Mouse (Mus musculus) limb, embryonic 14.5 days (tissue): ENCODE data around the gene Dapk2. TPM values are rescaled to one million over a fixed set of nuclear protein-coding genes. Genes with fewer than 3 reads are reported as not detected.

Experiments used
- ATAC-seq: fragments of 200-750 bp; cut with Nextera tagmentation; 2 replicates; pipeline ENCODE4 v1.8.0; 2017; ENCODE audit warnings: low read depth, moderate number of reproducible peaks, moderate TSS enrichment; ENCODE audit not compliant: low FRiP score
- DNase-seq: peaks from one replicate; pipeline ENCODE4 v3.0.0-alpha.2; 2015; ENCODE audit warnings: low spot score
- H3K27ac ChIP-seq: fragments of 300-500 bp; sonication (generic); replicated peaks from 2 replicates; pipeline ENCODE4 v1.5.1; 2014; ENCODE audit warnings: low read depth, mild to moderate bottlenecking, low read length, moderate library complexity, mixed read lengths
- H3K27me3 ChIP-seq: fragments of 300-500 bp; sonication (generic); 2 replicates; pipeline ENCODE4 v1.6.1; 2014; ENCODE audit warnings: low read length, mixed read lengths; ENCODE audit not compliant: control insufficient read depth, insufficient read depth
- H3K36me3 ChIP-seq: fragments of 300-500 bp; sonication (generic); 2 replicates; pipeline ENCODE4 v1.6.1; 2014; ENCODE audit warnings: mild to moderate bottlenecking, low read length, moderate library complexity, mixed read lengths; ENCODE audit not compliant: control insufficient read depth, insufficient read depth
- H3K4me1 ChIP-seq: fragments of 300-500 bp; sonication (generic); 2 replicates; pipeline ENCODE4 v1.6.1; 2014; ENCODE audit warnings: antibody characterized with exemption, low read length, mixed read lengths; ENCODE audit not compliant: control insufficient read depth, insufficient read depth
- H3K4me2 ChIP-seq: fragments of 300-500 bp; sonication (generic); replicated peaks from 2 replicates; pipeline ENCODE4 v1.6.1; 2014; ENCODE audit warnings: low read depth, mild to moderate bottlenecking, low read length, moderate library complexity; ENCODE audit not compliant: severe bottlenecking
- H3K4me3 ChIP-seq: fragments of 300-500 bp; sonication (generic); replicated peaks from 2 replicates; pipeline ENCODE4 v1.5.1; 2014; ENCODE audit warnings: low read length
- H3K9ac ChIP-seq: fragments of 300-500 bp; sonication (generic); 2 replicates; pipeline ENCODE4 v1.6.1; 2014; ENCODE audit warnings: mild to moderate bottlenecking, low read depth, low read length, moderate library complexity; ENCODE audit not compliant: severe bottlenecking
- H3K9me3 ChIP-seq: fragments of 300-500 bp; sonication (generic); 2 replicates; pipeline ENCODE4 v1.6.1; 2016; ENCODE audit warnings: low read length; ENCODE audit not compliant: control insufficient read depth
- POLR2A ChIP-seq: fragments of 200-500 bp; IDR thresholded peaks from 2 replicates; pipeline ENCODE4 v1.8.0; 2012; ENCODE audit warnings: inconsistent platforms, mild to moderate bottlenecking, moderate library complexity, borderline replicate concordance; ENCODE audit not compliant: insufficient read depth, insufficient read length; ENCODE audit errors: extremely low read depth
- WGBS: fragments of 180-500 bp; shearing (Covaris S2); extraction: QIAGEN DNeasy Blood & Tissue Kit; methylation state at CpG from one replicate; pipeline ENCODE4 v1.1.7; 2014; 5-methylcytosine and 5-hydroxymethylcytosine counted together
- polyA plus RNA-seq, 2 experiments: library from polyadenylated mRNA; depleted of rRNA in 1 of 2; stranded (reverse) in 1 of 2; unstranded in 1 of 2; fragments of >200 nt; fragmentation: Nextera tagmentation in 1 of 2; extraction: Ambion mirVana in 1 of 2; gene quantifications; 2 replicates each; pipeline versions ENCODE4 v1.2.1 to v1.2.3; 2012 to 2014

Gene Dapk2
- polyA plus RNA-seq, 2 experiments: 4.5 to 5.0 TPM

GRCm38 (mm10) chr9:66285901-66286300, 127.9 kb downstream of the Dapk2 start:
- DNase-seq (no peak), ATAC-seq (no peak; the same call in 1 of the 2 replicates)
- H3K4me2 ChIP-seq: no peak overlapping the region
- H3K27me3 ChIP-seq: no peaks in the 10 kb centered on the region
- H3K4me1 ChIP-seq: no peaks in the 10 kb centered on the region
- no peaks in the 10 kb centered on the region for H3K9me3 ChIP-seq
- H3K4me3 ChIP-seq: no peak overlapping the region
- no peaks in the 10 kb centered on the region for H3K36me3 ChIP-seq
- no peak for TF ChIP-seq POLR2A
- H3K9ac ChIP-seq: no peak overlapping the region
- WGBS: 55% methylated on average over 7 of the region's 7 CpGs
- no peak overlapping the region for H3K27ac ChIP-seq

DNA sequence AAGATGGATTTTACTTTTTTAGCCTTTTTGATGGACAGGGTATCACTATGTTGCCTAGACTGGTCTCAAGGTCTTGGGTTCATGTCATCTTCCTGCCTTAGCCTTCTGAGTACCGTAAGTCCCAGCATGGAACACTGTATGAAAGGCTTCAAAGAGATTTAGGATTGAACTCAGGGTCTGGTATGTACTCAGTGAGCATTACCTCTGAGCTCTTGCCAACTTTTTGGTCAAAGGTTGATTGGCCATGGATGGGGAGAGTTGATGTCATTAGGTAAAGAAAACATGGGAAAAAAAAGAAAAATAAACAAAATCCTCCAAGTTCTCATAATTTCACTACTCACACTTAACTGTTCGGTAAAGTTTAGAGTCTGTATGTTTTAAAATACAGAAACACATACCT, 132.7 kb downstream of the Dapk2 start:
- no peak overlapping the region for H3K4me3 ChIP-seq
- ATAC-seq (no peak), DNase-seq (no peak)
- WGBS: 87% methylated on average over 2 of the region's 2 CpGs
- no peaks in the 10 kb centered on the region for H3K27me3 ChIP-seq
- H3K9me3 ChIP-seq: no peaks in the 10 kb centered on the region
- no peak overlapping the region for H3K27ac ChIP-seq
- no peak overlapping the region for H3K4me2 ChIP-seq
- no peak overlapping the region for H3K9ac ChIP-seq
- H3K4me1 ChIP-seq: no peaks in the 10 kb centered on the region
- no peaks in the 10 kb centered on the region for H3K36me3 ChIP-seq
- no peak for TF ChIP-seq POLR2A

GRCm38 (mm10) chr9:66293319-66293718, 135.3 kb downstream of the Dapk2 start:
- no peak overlapping the region for H3K4me2 ChIP-seq
- TF ChIP-seq POLR2A: no peak
- no peaks in the 10 kb centered on the region for H3K36me3 ChIP-seq
- H3K27me3 ChIP-seq: no peaks in the 10 kb centered on the region
- 88% methylated on average over 2 of the region's 2 CpGs for WGBS
- no peak overlapping the region for H3K27ac ChIP-seq
- ATAC-seq (no peak), DNase-seq (no peak)
- H3K9ac ChIP-seq: no peak overlapping the region
- no peaks in the 10 kb centered on the region for H3K4me1 ChIP-seq
- H3K9me3 ChIP-seq: no peaks in the 10 kb centered on the region
- no peak overlapping the region for H3K4me3 ChIP-seq

- Histone ChIP-seq H3K27me3 (no peaks in the 10 kb centered on the region), H3K4me2 (no peak overlapping the region), H3K4me3 (no peak overlapping the region), H3K9ac (no peak overlapping the region), H3K36me3 (no peaks in the 10 kb centered on the region), H3K4me1 (no peaks in the 10 kb centered on the region), H3K9me3 (no peaks in the 10 kb centered on the region), H3K27ac (no peak overlapping the region)
- no peak for TF ChIP-seq POLR2A
- 88% methylated on average over 1 of the region's 1 CpGs for WGBS
- DNase-seq (no peak), ATAC-seq (no peak)
These were observed 136.2 kb downstream of the Dapk2 start for GRCm38 (mm10) chr9:66294227-66294626.

DNA sequence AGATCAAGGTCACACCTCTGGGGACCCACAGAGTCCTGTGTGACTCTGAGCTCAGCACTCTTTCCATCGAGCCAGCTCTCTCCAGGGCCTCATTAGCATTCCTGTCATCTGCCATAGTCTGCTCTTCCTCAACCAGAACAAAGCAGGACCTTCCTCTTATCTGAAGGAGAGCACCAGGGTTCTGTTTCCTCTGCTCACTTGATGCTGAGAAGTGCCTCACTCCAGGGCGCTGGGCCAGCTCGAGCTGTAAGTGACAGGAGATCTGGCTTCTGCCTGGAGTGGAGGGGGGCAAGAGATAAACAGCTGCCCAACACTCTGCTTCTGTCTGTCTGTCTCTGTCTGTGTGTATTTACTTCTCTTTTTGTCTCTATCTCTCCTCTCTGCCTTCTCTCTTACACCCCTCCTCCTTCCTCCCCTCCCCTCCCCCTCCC, 137.0 kb downstream of the Dapk2 start:
- H3K27ac ChIP-seq: no peak overlapping the region
- WGBS: 0% methylated on average over 3 of the region's 3 CpGs

More for the DNA sequence above, 137.0 kb downstream of the Dapk2 start:
- no peaks in the 10 kb centered on the region for H3K27me3 ChIP-seq
- H3K4me1 ChIP-seq: no peaks in the 10 kb centered on the region
- ATAC-seq (no peak), DNase-seq (no peak)
- no peaks in the 10 kb centered on the region for H3K36me3 ChIP-seq
- no peak for TF ChIP-seq POLR2A
- no peak overlapping the region for H3K4me2 ChIP-seq
- no peak overlapping the region for H3K4me3 ChIP-seq
- no peaks in the 10 kb centered on the region for H3K9me3 ChIP-seq
- H3K9ac ChIP-seq: no peak overlapping the region
